Mouse (Mus musculus): ENCODE measurements around the gene Tbrg1.
A peak's percentile ranks its signal among the peaks of the same experiment; 100 is the strongest.

Tbrg1 gene

DNA sequence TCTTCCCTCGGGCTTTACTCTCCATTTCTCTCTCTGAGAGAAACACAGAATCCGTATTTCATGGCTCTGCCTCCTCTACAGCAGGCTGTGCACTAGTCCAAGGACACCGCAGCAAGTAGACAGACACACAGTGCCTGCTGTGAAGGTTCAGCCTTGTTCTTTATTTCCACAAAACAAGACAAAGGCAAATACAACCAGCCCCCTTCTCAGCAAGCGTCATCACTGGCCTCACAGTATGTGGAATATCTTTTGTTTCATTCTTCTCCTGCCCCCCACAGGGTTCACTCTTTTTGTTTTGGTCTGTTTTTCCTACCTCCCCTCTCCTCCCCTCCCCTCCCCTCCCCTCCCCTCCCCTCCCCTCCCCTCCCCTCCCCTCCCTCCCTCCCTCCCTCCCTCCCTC lies 28.5 kb downstream of the Tbrg1 start:
- DNase-seq, result no peak

GRCm38 (mm10) chr9:37627263-37627662 lies 29.8 kb downstream of the Tbrg1 start:
- DNase-seq, result no peak

GRCm38 (mm10) chr9:37626103-37626567 lies 31.0 kb downstream of the Tbrg1 start:
- DNase-seq, result peak; percentile 16

DNA sequence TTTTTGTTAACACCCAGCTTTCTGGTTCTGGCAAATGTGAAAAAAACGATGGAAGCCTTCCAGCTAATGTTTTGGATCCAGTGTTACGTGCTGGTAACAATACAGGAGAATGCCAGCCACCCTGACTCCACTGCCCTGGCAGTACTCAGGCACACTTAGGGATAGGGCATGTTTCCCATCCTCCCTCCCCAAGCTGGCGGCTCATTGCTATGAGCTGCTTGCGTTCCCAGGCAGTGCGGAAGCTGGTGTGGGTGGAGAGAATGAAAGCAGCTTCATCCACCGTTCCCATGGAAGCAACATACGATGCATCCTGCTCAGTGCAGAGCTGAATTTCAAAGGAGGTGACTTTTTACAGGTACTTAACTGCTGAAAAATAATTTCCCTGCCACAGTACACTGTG lies 31.5 kb downstream of the Tbrg1 start:
- DNase-seq, result peak; percentile 66

GRCm38 (mm10) chr9:37625129-37625528 lies 32.0 kb downstream of the Tbrg1 start:
- no peak for DNase-seq

GRCm38 (mm10) chr9:37624502-37624901 lies 32.6 kb downstream of the Tbrg1 start:
- no peak for DNase-seq

DNA sequence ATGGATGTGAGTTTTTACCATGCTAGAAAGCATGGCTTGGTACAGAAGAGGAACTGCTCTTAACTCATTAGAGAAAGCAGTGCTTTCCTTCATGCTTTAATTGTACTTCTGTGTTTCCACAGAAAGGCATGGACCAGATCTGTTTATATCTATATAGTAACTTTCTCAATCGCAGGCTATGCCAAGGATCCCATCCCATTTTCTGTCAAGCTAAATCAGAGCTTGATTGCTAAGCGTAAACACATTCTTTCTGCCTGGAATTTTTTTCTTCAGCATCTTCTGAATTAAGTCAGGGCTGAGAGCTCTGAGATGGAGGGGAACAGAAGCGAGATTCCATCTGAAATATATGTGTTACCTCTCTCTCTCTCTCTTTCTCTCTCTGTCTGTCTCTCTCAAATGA lies 33.1 kb downstream of the Tbrg1 start:
- no peak for DNase-seq

DNA sequence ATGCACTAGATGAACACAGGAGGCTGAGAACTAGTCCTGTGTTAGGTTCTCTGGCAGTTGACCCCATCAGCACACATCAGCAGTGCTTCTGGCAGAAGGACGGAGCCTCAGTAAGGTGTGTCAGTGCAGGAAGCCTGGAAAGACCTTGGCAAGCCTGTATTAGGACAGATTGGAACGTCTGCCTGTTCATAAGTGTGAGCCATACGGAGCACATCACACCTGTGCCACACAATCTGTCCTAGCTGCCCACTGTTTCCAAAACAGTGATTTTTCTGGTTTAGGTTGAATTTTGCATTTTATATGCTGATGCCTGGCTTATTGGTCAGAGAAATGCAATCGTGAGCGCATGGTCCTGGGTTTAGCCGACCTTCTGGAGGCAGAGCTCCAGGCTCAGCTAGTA lies 35.8 kb downstream of the Tbrg1 start:
- DNase-seq, result no peak

- DNase-seq, result no peak
Measured at GRCm38 (mm10) chr9:37616770-37617169, 40.3 kb downstream of the Tbrg1 start.

- no peak for DNase-seq
Measured at GRCm38 (mm10) chr9:37615220-37615619, 41.9 kb downstream of the Tbrg1 start.

DNA sequence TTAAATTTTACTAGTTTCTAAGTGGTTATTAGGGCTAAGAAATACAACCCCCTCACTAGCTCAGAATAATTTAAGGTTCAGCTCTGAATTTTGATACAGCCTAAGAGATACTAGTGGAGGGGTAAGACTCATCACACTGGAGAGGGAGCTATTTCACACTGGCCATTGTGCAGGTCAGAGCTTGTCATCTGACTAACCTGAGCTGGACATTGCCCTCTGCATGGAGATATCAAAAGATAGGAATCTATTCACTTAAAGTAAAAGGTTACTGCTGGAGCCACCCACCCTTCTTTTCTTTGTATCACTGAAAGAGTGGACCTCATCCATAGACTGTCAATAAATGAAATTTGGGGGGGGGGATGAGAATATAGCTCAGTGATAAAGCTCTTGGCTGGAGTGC lies 42.8 kb downstream of the Tbrg1 start:
- DNase-seq, result no peak

GRCm38 (mm10) chr9:37613911-37614280 lies 43.2 kb downstream of the Tbrg1 start:
- DNase-seq, result no peak

- peak; percentile 82 for DNase-seq
Measured at GRCm38 (mm10) chr9:37613182-37613910, 43.8 kb downstream of the Tbrg1 start, which contains the start of gene Spa17. Gene Spa17, minus strand, starts transcription at chr9:37613722.

DNA sequence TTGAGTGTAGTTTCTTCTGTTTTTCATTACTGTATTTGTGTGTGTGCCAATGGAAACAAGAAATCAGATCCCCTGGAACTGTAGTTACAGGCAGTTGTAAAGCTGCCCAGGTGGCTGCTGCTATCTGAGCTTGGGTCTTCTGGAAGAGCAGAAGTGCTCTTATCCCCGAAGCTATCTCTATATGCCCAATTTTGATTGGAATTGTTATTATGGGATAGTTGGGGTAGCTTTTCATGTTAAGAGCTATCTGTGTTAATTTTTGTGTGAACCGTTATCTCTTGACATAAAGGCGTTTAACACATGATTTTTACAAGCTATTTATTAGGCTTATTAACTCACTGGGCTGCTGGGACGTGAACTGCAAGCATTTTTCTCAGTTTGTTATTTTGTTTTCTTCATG lies 47.6 kb downstream of the Tbrg1 start:
- DNase-seq, result no peak

DNA sequence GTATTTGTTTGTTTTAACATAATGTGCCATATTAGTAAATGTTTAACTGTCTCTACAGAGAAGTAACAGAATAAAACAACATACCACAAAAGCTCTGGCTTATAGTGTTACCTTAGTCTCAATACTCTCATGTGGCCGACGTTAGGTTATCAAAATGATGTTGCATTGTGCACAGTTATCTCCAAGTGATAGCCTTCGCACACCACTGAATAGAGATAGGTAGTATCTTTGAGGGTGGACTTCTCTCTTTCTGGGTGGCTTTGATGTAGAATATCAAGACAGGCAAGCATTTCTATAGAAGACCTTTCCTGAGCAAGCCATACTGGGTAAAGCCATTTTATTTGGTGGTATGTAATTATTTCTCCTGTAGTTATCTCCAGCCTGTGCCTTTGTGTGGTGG lies 52.0 kb downstream of the Tbrg1 start:
- no peak for DNase-seq

GRCm38 (mm10) chr9:37600538-37601205 lies 56.4 kb downstream of the Tbrg1 start:
- no peak for DNase-seq

Data from right cerebral cortex, postnatal 4 days (tissue).